Mouse (Mus musculus): ENCODE measurements around the gene Nck2. TPM values are rescaled to one million over a fixed set of nuclear protein-coding genes. Genes with fewer than 3 reads are reported as not detected.
A peak's percentile ranks its signal among the peaks of the same experiment; 100 is the strongest.

Nck2 gene
- total RNA-seq, 2 experiments from 2014 or later, result 18.0 to 18.6 TPM

- peak; percentile 33; the same call in 1 of the 2 replicates for TF ChIP-seq CTCF (IDR thresholded peaks at IDR 0.05)
- H3K4me3 ChIP-seq, result peak overlapping the region; percentile 97
- intact Hi-C loops (cut with DNase I), result loop anchor here (5.0 kb wide), 2 partner anchors 148 to 192 kb away; no protein-coding TSS in a partner anchor
Measured at GRCm38 (mm10) chr1:43445170-43446088, 1.1 kb downstream of the Nck2 start.

GRCm38 (mm10) chr1:43446089-43446533 lies 1.7 kb downstream of the Nck2 start:
- peak overlapping the region; percentile 93 for H3K27ac ChIP-seq
- intact Hi-C loops (cut with DNase I), result loop anchor here (5.0 kb wide), 2 partner anchors 149 to 191 kb away; no protein-coding TSS in a partner anchor
- H3K4me3 ChIP-seq, result peak overlapping the region; percentile 97
- TF ChIP-seq CTCF (IDR thresholded peaks at IDR 0.05), result peak; percentile 13; the same call in 1 of the 2 replicates
- peak; percentile 87 for DNase-seq

More at GRCm38 (mm10) chr1:43445170-43446088, 1.1 kb downstream of the Nck2 start:
- H3K27ac ChIP-seq, result peak overlapping the region; percentile 93
- DNase-seq, result peak; percentile 90

- DNase-seq, result peak; percentile 78
- peak overlapping the region; percentile 93 for H3K27ac ChIP-seq
- no peak for TF ChIP-seq CTCF (IDR thresholded peaks at IDR 0.05)
- peak overlapping the region; percentile 97 for H3K4me3 ChIP-seq
- intact Hi-C loops (cut with DNase I), result loop anchor here (5.0 kb wide), 2 partner anchors 150 to 190 kb away; no protein-coding TSS in a partner anchor
Measured at GRCm38 (mm10) chr1:43446731-43447601, 2.6 kb downstream of the Nck2 start.

- intact Hi-C loops (cut with DNase I), result loop anchor here (5.0 kb wide), 2 partner anchors 150 to 190 kb away; no protein-coding TSS in a partner anchor
- TF ChIP-seq CTCF (IDR thresholded peaks at IDR 0.05), result no peak
- peak overlapping the region; percentile 93 for H3K27ac ChIP-seq
- peak overlapping the region; percentile 97 for H3K4me3 ChIP-seq
- no peak for DNase-seq
Measured at GRCm38 (mm10) chr1:43447602-43448287, 3.4 kb downstream of the Nck2 start.

GRCm38 (mm10) chr1:43450811-43451210 lies 6.4 kb downstream of the Nck2 start:
- no peak for TF ChIP-seq CTCF (IDR thresholded peaks at IDR 0.05)
- intact Hi-C loops (cut with DNase I), result loop anchor here (5.0 kb wide), 1 partner anchor 101 kb away; no protein-coding TSS in a partner anchor
- Histone ChIP-seq H3K27ac (peak overlapping the region; percentile 2; the same call in 1 of the 2 replicates), H3K4me3 (no peak overlapping the region)
- no peak for DNase-seq

- intact Hi-C loops (cut with DNase I), result loop anchor here (5.0 kb wide), 1 partner anchor 99 kb away; no protein-coding TSS in a partner anchor
- no peak for DNase-seq
- TF ChIP-seq CTCF (IDR thresholded peaks at IDR 0.05), result no peak
- Histone ChIP-seq H3K27ac (no peak overlapping the region), H3K4me3 (no peak overlapping the region)
Measured at GRCm38 (mm10) chr1:43453683-43454082, 9.3 kb downstream of the Nck2 start.

GRCm38 (mm10) chr1:43454741-43455140 lies 10.4 kb downstream of the Nck2 start:
- intact Hi-C loops (cut with DNase I), result loop anchor here (5.0 kb wide), 1 partner anchor 98 kb away; no protein-coding TSS in a partner anchor
- H3K4me3 ChIP-seq, result no peak overlapping the region
- no peak overlapping the region for H3K27ac ChIP-seq
- TF ChIP-seq CTCF (IDR thresholded peaks at IDR 0.05), result no peak
- no peak for DNase-seq

GRCm38 (mm10) chr1:43455196-43455595 lies 10.8 kb downstream of the Nck2 start:
- TF ChIP-seq CTCF (IDR thresholded peaks at IDR 0.05), result no peak
- no peak for DNase-seq
- no peak overlapping the region for H3K27ac ChIP-seq
- intact Hi-C loops (cut with DNase I), result no loop called here
- no peak overlapping the region for H3K4me3 ChIP-seq

- no peak for DNase-seq
- Histone ChIP-seq H3K4me3 (no peak overlapping the region), H3K27ac (no peak overlapping the region)
- intact Hi-C loops (cut with DNase I), result no loop called here
- no peak for TF ChIP-seq CTCF (IDR thresholded peaks at IDR 0.05)
Measured at GRCm38 (mm10) chr1:43457012-43457766, 12.8 kb downstream of the Nck2 start.

- no peak for DNase-seq
- H3K4me3 ChIP-seq, result no peak overlapping the region
- TF ChIP-seq CTCF (IDR thresholded peaks at IDR 0.05), result no peak
- intact Hi-C loops (cut with DNase I), result no loop called here
- peak overlapping the region; percentile 20; the same call in 1 of the 2 replicates for H3K27ac ChIP-seq
Measured at GRCm38 (mm10) chr1:43460468-43460867, 16.1 kb downstream of the Nck2 start.

- no peak for TF ChIP-seq CTCF (IDR thresholded peaks at IDR 0.05)
- intact Hi-C loops (cut with DNase I), result no loop called here
- DNase-seq, result peak; percentile 92
- Histone ChIP-seq H3K4me3 (peak overlapping the region; percentile 11; the same call in 1 of the 2 replicates), H3K27ac (peak overlapping the region; percentile 84)
Measured at GRCm38 (mm10) chr1:43462666-43463065, 18.3 kb downstream of the Nck2 start.
